Mouse (Mus musculus): ENCODE measurements around the gene Thap11. TPM values are rescaled to one million over a fixed set of nuclear protein-coding genes. Genes with fewer than 3 reads are reported as not detected.
A peak's percentile ranks its signal among the peaks of the same experiment; 100 is the strongest.

The Thap11 gene
- 85.6 and 87.3 TPM in 2 replicates for polyA plus RNA-seq (2014; fragmentation: Nextera tagmentation; extraction: Ambion mirVana)

- H3K4me1 ChIP-seq (replicated peaks; ENCODE audit: control insufficient read depth, insufficient read depth, low read length), result peaks cover 17% of the 10 kb centered on the region
- ATAC-seq (replicated peaks; ENCODE audit: low FRiP score), result peak; percentile 91
These were observed at the start of gene Thap11 for GRCm38 (mm10) chr8:105854715-105855216. TSS of gene Thap11 (plus strand) at chr8:105855132.

GRCm38 (mm10) chr8:105805346-105805745, 49.6 kb upstream of the Thap11 start:
- H3K36me3 ChIP-seq (ENCODE audit: control insufficient read depth, insufficient read depth, low read length), result no peaks in the 10 kb centered on the region
- H3K4me2 ChIP-seq (ENCODE audit: low read depth, low read length, severe bottlenecking), result no peak overlapping the region
- 86% methylated on average over 3 of the region's 3 CpGs for WGBS
- DNase-seq (ENCODE audit: low spot score) (no peak), ATAC-seq (replicated peaks; ENCODE audit: low FRiP score) (no peak)
- no peak overlapping the region for H3K27ac ChIP-seq (ENCODE audit: low read depth, low read length)
- no peaks in the 10 kb centered on the region for H3K9me3 ChIP-seq (ENCODE audit: control insufficient read depth, low read length)
- H3K9ac ChIP-seq (ENCODE audit: low read length), result no peak overlapping the region
- no peaks in the 10 kb centered on the region for H3K27me3 ChIP-seq (ENCODE audit: control insufficient read depth, insufficient read depth, low read length)
- no peaks in the 10 kb centered on the region for H3K4me1 ChIP-seq (replicated peaks; ENCODE audit: control insufficient read depth, insufficient read depth, low read length)
- no peak overlapping the region for H3K4me3 ChIP-seq (ENCODE audit: low read depth, low read length)

More at GRCm38 (mm10) chr8:105854715-105855216, at the start of gene Thap11:
- Histone ChIP-seq H3K4me2 (ENCODE audit: low read depth, low read length, severe bottlenecking) (peak within 1 kb of the TSS; percentile 97), H3K9me3 (ENCODE audit: control insufficient read depth, low read length) (no peaks in the 10 kb centered on the region), H3K27me3 (ENCODE audit: control insufficient read depth, insufficient read depth, low read length) (no peaks in the 10 kb centered on the region), H3K4me3 (ENCODE audit: low read depth, low read length) (peak within 1 kb of the TSS; percentile 78), H3K27ac (ENCODE audit: low read depth, low read length) (peak within 1 kb of the TSS; percentile 62), H3K36me3 (ENCODE audit: control insufficient read depth, insufficient read depth, low read length) (no peaks in the 10 kb centered on the region), H3K9ac (ENCODE audit: low read length) (peak within 1 kb of the TSS; percentile 79)
- peak; percentile 97 for DNase-seq (ENCODE audit: low spot score)
- under 1% methylated on average over 43 of the region's 43 CpGs for WGBS

GRCm38 (mm10) chr8:105805964-105806363, 49.0 kb upstream of the Thap11 start:
- Histone ChIP-seq H3K9ac (ENCODE audit: low read length) (no peak overlapping the region), H3K27me3 (ENCODE audit: control insufficient read depth, insufficient read depth, low read length) (no peaks in the 10 kb centered on the region), H3K4me2 (ENCODE audit: low read depth, low read length, severe bottlenecking) (no peak overlapping the region), H3K9me3 (ENCODE audit: control insufficient read depth, low read length) (no peaks in the 10 kb centered on the region), H3K4me3 (ENCODE audit: low read depth, low read length) (no peak overlapping the region), H3K36me3 (ENCODE audit: control insufficient read depth, insufficient read depth, low read length) (no peaks in the 10 kb centered on the region), H3K27ac (ENCODE audit: low read depth, low read length) (no peak overlapping the region), H3K4me1 (replicated peaks; ENCODE audit: control insufficient read depth, insufficient read depth, low read length) (no peaks in the 10 kb centered on the region)
- WGBS, result 90% methylated on average over 1 of the region's 1 CpGs
- ATAC-seq (replicated peaks; ENCODE audit: low FRiP score) (no peak), DNase-seq (ENCODE audit: low spot score) (no peak)

GRCm38 (mm10) chr8:105807766-105808165, 47.2 kb upstream of the Thap11 start:
- H3K4me1 ChIP-seq (replicated peaks; ENCODE audit: control insufficient read depth, insufficient read depth, low read length), result no peaks in the 10 kb centered on the region
- no peaks in the 10 kb centered on the region for H3K27me3 ChIP-seq (ENCODE audit: control insufficient read depth, insufficient read depth, low read length)
- H3K36me3 ChIP-seq (ENCODE audit: control insufficient read depth, insufficient read depth, low read length), result no peaks in the 10 kb centered on the region
- ATAC-seq (replicated peaks; ENCODE audit: low FRiP score) (no peak), DNase-seq (ENCODE audit: low spot score) (no peak)
- WGBS, result 91% methylated on average over 5 of the region's 5 CpGs
- no peak overlapping the region for H3K27ac ChIP-seq (ENCODE audit: low read depth, low read length)
- no peak overlapping the region for H3K4me2 ChIP-seq (ENCODE audit: low read depth, low read length, severe bottlenecking)
- H3K4me3 ChIP-seq (ENCODE audit: low read depth, low read length), result no peak overlapping the region
- no peak overlapping the region for H3K9ac ChIP-seq (ENCODE audit: low read length)
- H3K9me3 ChIP-seq (ENCODE audit: control insufficient read depth, low read length), result no peaks in the 10 kb centered on the region

- no peak overlapping the region for H3K9ac ChIP-seq (ENCODE audit: low read length)
- H3K4me3 ChIP-seq (ENCODE audit: low read depth, low read length), result no peak overlapping the region
- H3K4me1 ChIP-seq (replicated peaks; ENCODE audit: control insufficient read depth, insufficient read depth, low read length), result no peaks in the 10 kb centered on the region
- no peak overlapping the region for H3K27ac ChIP-seq (ENCODE audit: low read depth, low read length)
- ATAC-seq (replicated peaks; ENCODE audit: low FRiP score) (no peak), DNase-seq (ENCODE audit: low spot score) (no peak)
- WGBS, result 95% methylated on average over 2 of the region's 2 CpGs
- H3K36me3 ChIP-seq (ENCODE audit: control insufficient read depth, insufficient read depth, low read length), result no peaks in the 10 kb centered on the region
- no peak overlapping the region for H3K4me2 ChIP-seq (ENCODE audit: low read depth, low read length, severe bottlenecking)
- H3K27me3 ChIP-seq (ENCODE audit: control insufficient read depth, insufficient read depth, low read length), result no peaks in the 10 kb centered on the region
- H3K9me3 ChIP-seq (ENCODE audit: control insufficient read depth, low read length), result no peaks in the 10 kb centered on the region
These were observed 46.5 kb upstream of the Thap11 start for GRCm38 (mm10) chr8:105808480-105808879.

GRCm38 (mm10) chr8:105810245-105810786, 44.6 kb upstream of the Thap11 start:
- Histone ChIP-seq H3K4me3 (ENCODE audit: low read depth, low read length) (no peak overlapping the region), H3K9me3 (ENCODE audit: control insufficient read depth, low read length) (no peaks in the 10 kb centered on the region), H3K9ac (ENCODE audit: low read length) (no peak overlapping the region), H3K27me3 (ENCODE audit: control insufficient read depth, insufficient read depth, low read length) (no peaks in the 10 kb centered on the region), H3K4me2 (ENCODE audit: low read depth, low read length, severe bottlenecking) (no peak overlapping the region), H3K4me1 (replicated peaks; ENCODE audit: control insufficient read depth, insufficient read depth, low read length) (no peaks in the 10 kb centered on the region), H3K27ac (ENCODE audit: low read depth, low read length) (no peak overlapping the region), H3K36me3 (ENCODE audit: control insufficient read depth, insufficient read depth, low read length) (no peaks in the 10 kb centered on the region)
- WGBS, result 92% methylated on average over 6 of the region's 6 CpGs
- ATAC-seq (replicated peaks; ENCODE audit: low FRiP score) (no peak), DNase-seq (ENCODE audit: low spot score) (no peak)

- Histone ChIP-seq H3K9me3 (ENCODE audit: control insufficient read depth, low read length) (no peaks in the 10 kb centered on the region), H3K4me1 (replicated peaks; ENCODE audit: control insufficient read depth, insufficient read depth, low read length) (no peaks in the 10 kb centered on the region), H3K9ac (ENCODE audit: low read length) (no peak overlapping the region), H3K4me3 (ENCODE audit: low read depth, low read length) (no peak overlapping the region), H3K27ac (ENCODE audit: low read depth, low read length) (no peak overlapping the region), H3K27me3 (ENCODE audit: control insufficient read depth, insufficient read depth, low read length) (no peaks in the 10 kb centered on the region), H3K4me2 (ENCODE audit: low read depth, low read length, severe bottlenecking) (no peak overlapping the region), H3K36me3 (ENCODE audit: control insufficient read depth, insufficient read depth, low read length) (no peaks in the 10 kb centered on the region)
- no peak for DNase-seq (ENCODE audit: low spot score)
- ATAC-seq (replicated peaks; ENCODE audit: low FRiP score), result no peak
- 91% methylated on average over 10 of the region's 10 CpGs for WGBS
These were observed 43.9 kb upstream of the Thap11 start for GRCm38 (mm10) chr8:105811061-105811460.

GRCm38 (mm10) chr8:105811543-105811942, 43.4 kb upstream of the Thap11 start:
- Histone ChIP-seq H3K9ac (ENCODE audit: low read length) (no peak overlapping the region), H3K36me3 (ENCODE audit: control insufficient read depth, insufficient read depth, low read length) (no peaks in the 10 kb centered on the region), H3K27ac (ENCODE audit: low read depth, low read length) (no peak overlapping the region), H3K4me3 (ENCODE audit: low read depth, low read length) (no peak overlapping the region), H3K9me3 (ENCODE audit: control insufficient read depth, low read length) (no peaks in the 10 kb centered on the region), H3K4me2 (ENCODE audit: low read depth, low read length, severe bottlenecking) (no peak overlapping the region), H3K4me1 (replicated peaks; ENCODE audit: control insufficient read depth, insufficient read depth, low read length) (no peaks in the 10 kb centered on the region), H3K27me3 (ENCODE audit: control insufficient read depth, insufficient read depth, low read length) (no peaks in the 10 kb centered on the region)
- DNase-seq (ENCODE audit: low spot score), result no peak
- WGBS, result 77% methylated on average over 3 of the region's 3 CpGs
- ATAC-seq (replicated peaks; ENCODE audit: low FRiP score), result no peak

- no peak overlapping the region for H3K27ac ChIP-seq (ENCODE audit: low read depth, low read length)
- H3K27me3 ChIP-seq (ENCODE audit: control insufficient read depth, insufficient read depth, low read length), result no peaks in the 10 kb centered on the region
- H3K4me2 ChIP-seq (ENCODE audit: low read depth, low read length, severe bottlenecking), result no peak overlapping the region
- no peaks in the 10 kb centered on the region for H3K36me3 ChIP-seq (ENCODE audit: control insufficient read depth, insufficient read depth, low read length)
- no peak overlapping the region for H3K9ac ChIP-seq (ENCODE audit: low read length)
- H3K4me1 ChIP-seq (replicated peaks; ENCODE audit: control insufficient read depth, insufficient read depth, low read length), result no peaks in the 10 kb centered on the region
- no peak for ATAC-seq (replicated peaks; ENCODE audit: low FRiP score)
- H3K4me3 ChIP-seq (ENCODE audit: low read depth, low read length), result no peak overlapping the region
- H3K9me3 ChIP-seq (ENCODE audit: control insufficient read depth, low read length), result no peaks in the 10 kb centered on the region
- no peak for DNase-seq (ENCODE audit: low spot score)
- 84% methylated on average over 5 of the region's 5 CpGs for WGBS
These were observed 42.4 kb upstream of the Thap11 start for GRCm38 (mm10) chr8:105812511-105812910.
